Mouse (Mus musculus) MEL (cell line): ENCODE results near the gene Gtf2ird1. TPM values are rescaled to one million over a fixed set of nuclear protein-coding genes. Genes with fewer than 3 reads are reported as not detected.

Experiments
- DNase-seq: peaks from one replicate; pipeline ENCODE4 v3.0.0; 2011; ENCODE audit warnings: low read depth, low spot score
- H3K27ac ChIP-seq: 2 replicates; pipeline ENCODE4 v1.5.1; 2012; ENCODE audit warnings: low read depth, mild to moderate bottlenecking, control low read depth, low read length, moderate library complexity; ENCODE audit not compliant: control insufficient read depth
- H3K27me3 ChIP-seq, 2 experiments: fragments of 150-350 bp in 1 of 2; sonication (generic) in 1 of 2; 2 replicates each; pipeline ENCODE4 v1.6.1; 2012; ENCODE audit warnings: low read length in 2 of 2, mild to moderate bottlenecking in 2 of 2, improper control_type of control experiment in 1 of 2, moderate library complexity in 1 of 2; ENCODE audit not compliant: insufficient read depth in 2 of 2, control insufficient read depth in 1 of 2
- H3K36me3 ChIP-seq, 2 experiments: 2 replicates each; pipeline ENCODE4 v1.6.1; 2012 to 2014; ENCODE audit warnings: low read length in 2 of 2, improper control_type of control experiment in 1 of 2, inconsistent platforms in 1 of 2, mild to moderate bottlenecking in 1 of 2; ENCODE audit not compliant: insufficient read depth in 2 of 2, control insufficient read depth in 1 of 2
- H3K4me1 ChIP-seq, 2 experiments: fragments of 150-350 bp in 1 of 2; sonication (generic) in 1 of 2; 2 replicates each; pipeline ENCODE4 v1.6.1; 2012; ENCODE audit warnings: low read length in 2 of 2, improper control_type of control experiment in 1 of 2, mild to moderate bottlenecking in 1 of 2; ENCODE audit not compliant: insufficient read depth in 2 of 2, control insufficient read depth in 1 of 2
- H3K4me3 ChIP-seq, 2 experiments: fragments of 150-350 bp in 1 of 2; sonication (generic) in 1 of 2; 2 replicates each; pipeline ENCODE4 v1.5.1; 2012; ENCODE audit warnings: low read depth in 2 of 2, low read length in 2 of 2, mild to moderate bottlenecking in 2 of 2, moderate library complexity in 2 of 2, control low read depth in 1 of 2, improper control_type of control experiment in 1 of 2; ENCODE audit not compliant: control insufficient read depth in 1 of 2, insufficient read depth in 1 of 2
- H3K79me2 ChIP-seq: 2 replicates; pipeline ENCODE4 v1.6.1; 2012; ENCODE audit warnings: mild to moderate bottlenecking, low read length, moderate library complexity; ENCODE audit not compliant: control insufficient read depth, poor library complexity, insufficient read depth
- H3K9ac ChIP-seq: 2 replicates; pipeline ENCODE4 v1.6.1; 2012; ENCODE audit warnings: low read depth, mild to moderate bottlenecking, control low read depth, low read length, moderate library complexity; ENCODE audit not compliant: control insufficient read depth, poor library complexity, severe bottlenecking
- H3K9me3 ChIP-seq: fragments of 150-350 bp; sonication (generic); replicated peaks from 2 replicates; pipeline ENCODE4 v1.6.1; 2012; ENCODE audit warnings: mild to moderate bottlenecking, low read length, improper control_type of control experiment, moderate library complexity; ENCODE audit not compliant: insufficient read depth
- CHD1 ChIP-seq: IDR thresholded peaks from 2 replicates; pipeline ENCODE4 v1.6.1; 2012; ENCODE audit warnings: low read depth, mild to moderate bottlenecking, inconsistent platforms, low read length, improper control_type of control experiment
- CHD2 ChIP-seq: IDR thresholded peaks from 2 replicates; pipeline ENCODE4 v1.6.1; 2011; ENCODE audit warnings: low read length, improper control_type of control experiment
- CTCF ChIP-seq, 3 experiments: IDR thresholded peaks in 2 of 3; conservative IDR thresholded peaks in 1 of 3; 2 replicates each; pipeline ENCODE4 v1.5.1; 2011 to 2012; ENCODE audit warnings: low read length in 3 of 3, low read depth in 2 of 3, mild to moderate bottlenecking in 2 of 3, improper control_type of control experiment in 1 of 3, inconsistent platforms in 1 of 3, mixed read lengths in 1 of 3, moderate library complexity in 1 of 3; ENCODE audit not compliant: control insufficient read depth in 1 of 3, insufficient read depth in 1 of 3, poor library complexity in 1 of 3, severe bottlenecking in 1 of 3
- JUND ChIP-seq: IDR thresholded peaks from 2 replicates; pipeline ENCODE4 v1.6.1; 2011; ENCODE audit warnings: low read depth, mild to moderate bottlenecking, improper control_type of control experiment, low read length
- KAT2A ChIP-seq: conservative IDR thresholded peaks from 2 replicates; pipeline ENCODE4 v1.6.1; 2012; ENCODE audit warnings: low read depth, low read length, improper control_type of control experiment, inconsistent platforms
- MAX ChIP-seq: IDR thresholded peaks from 2 replicates; pipeline ENCODE4 v1.6.1; 2011; ENCODE audit warnings: low read length, improper control_type of control experiment
- MAZ ChIP-seq: IDR thresholded peaks from 2 replicates; pipeline ENCODE4 v1.6.1; 2012; ENCODE audit warnings: low read depth, mild to moderate bottlenecking, inconsistent platforms, low read length, improper control_type of control experiment
- MEF2A ChIP-seq: IDR thresholded peaks from 2 replicates; pipeline ENCODE4 v1.6.1; 2014; ENCODE audit warnings: low read depth, mild to moderate bottlenecking, inconsistent platforms, low read length, improper control_type of control experiment; ENCODE audit not compliant: poor library complexity, insufficient replicate concordance, severe bottlenecking; ENCODE audit errors: extremely low read depth
- MXI1 ChIP-seq: IDR thresholded peaks from 2 replicates; pipeline ENCODE4 v1.6.1; 2011; ENCODE audit warnings: mild to moderate bottlenecking, low read depth, low read length, improper control_type of control experiment
- MYB ChIP-seq: IDR thresholded peaks from 2 replicates; pipeline ENCODE4 v1.6.1; 2011; ENCODE audit warnings: mild to moderate bottlenecking, low read depth, low read length, improper control_type of control experiment
- MYC ChIP-seq: IDR thresholded peaks from 2 replicates; pipeline ENCODE4 v1.6.1; 2011; ENCODE audit warnings: low read depth, mild to moderate bottlenecking, low read length, improper control_type of control experiment, moderate library complexity
- NRF1 ChIP-seq: IDR thresholded peaks from 2 replicates; pipeline ENCODE4 v1.6.1; 2014; ENCODE audit warnings: low read depth, mild to moderate bottlenecking, inconsistent platforms, low read length, improper control_type of control experiment, moderate library complexity; ENCODE audit not compliant: poor library complexity, insufficient read depth, severe bottlenecking
- POLR2A ChIP-seq, 2 experiments: IDR thresholded peaks; 2 replicates each; pipeline ENCODE4 v1.6.1; 2011 to 2012; ENCODE audit warnings: low read length in 2 of 2, mild to moderate bottlenecking in 2 of 2, control low read depth in 1 of 2, improper control_type of control experiment in 1 of 2, low read depth in 1 of 2, moderate library complexity in 1 of 2; ENCODE audit not compliant: control insufficient read depth in 1 of 2, insufficient read depth in 1 of 2, poor library complexity in 1 of 2
- POLR2AphosphoS2 ChIP-seq: IDR thresholded peaks from 2 replicates; pipeline ENCODE4 v1.6.1; 2011; ENCODE audit warnings: low read length, improper control_type of control experiment
- POLR2AphosphoS5 ChIP-seq: IDR thresholded peaks from 2 replicates; pipeline ENCODE4 v1.6.1; 2012; ENCODE audit warnings: low read depth, borderline replicate concordance, mild to moderate bottlenecking, inconsistent platforms, low read length, moderate library complexity, mixed read lengths
- RAD21 ChIP-seq: IDR thresholded peaks from 2 replicates; pipeline ENCODE4 v1.6.1; 2011; ENCODE audit warnings: mild to moderate bottlenecking, low read depth, low read length, improper control_type of control experiment
- SIN3A ChIP-seq: IDR thresholded peaks from 2 replicates; pipeline ENCODE4 v1.6.1; 2012; ENCODE audit warnings: low read length, improper control_type of control experiment, inconsistent platforms
- SMC3 ChIP-seq: IDR thresholded peaks from 2 replicates; pipeline ENCODE4 v1.6.1; 2011; ENCODE audit warnings: low read depth, low read length, improper control_type of control experiment
- TAL1 ChIP-seq: IDR thresholded peaks from 2 replicates; pipeline ENCODE4 v1.6.1; 2012; ENCODE audit warnings: mild to moderate bottlenecking, inconsistent platforms, low read length, moderate library complexity, mixed read lengths
- TBP ChIP-seq: IDR thresholded peaks from 2 replicates; pipeline ENCODE4 v1.8.0; 2011; ENCODE audit warnings: low read depth, low read length, improper control_type of control experiment
- TCF12 ChIP-seq: IDR thresholded peaks from 2 replicates; pipeline ENCODE4 v1.6.1; 2014; ENCODE audit warnings: low read depth, mild to moderate bottlenecking, inconsistent platforms, low read length, improper control_type of control experiment, moderate library complexity
- USF1 ChIP-seq: IDR thresholded peaks from 2 replicates; pipeline ENCODE4 v1.6.1; 2014; ENCODE audit warnings: low read depth, mild to moderate bottlenecking, inconsistent platforms, low read length, improper control_type of control experiment, moderate library complexity
- USF2 ChIP-seq, 2 experiments: IDR thresholded peaks; 2 replicates each; pipeline ENCODE4 v1.6.1; 2011 to 2012; ENCODE audit warnings: improper control_type of control experiment in 2 of 2, low read length in 2 of 2, borderline replicate concordance in 1 of 2, inconsistent platforms in 1 of 2, low read depth in 1 of 2, mild to moderate bottlenecking in 1 of 2; ENCODE audit not compliant: insufficient read depth in 1 of 2
- ZC3H11A ChIP-seq: IDR thresholded peaks from 2 replicates; pipeline ENCODE4 v1.6.1; 2012; ENCODE audit warnings: low read depth, mild to moderate bottlenecking, inconsistent platforms, low read length, improper control_type of control experiment
- ZMIZ1 ChIP-seq: IDR thresholded peaks from 2 replicates; pipeline ENCODE4 v1.6.1; 2012; ENCODE audit warnings: low read depth, mild to moderate bottlenecking, inconsistent platforms, low read length, improper control_type of control experiment, moderate library complexity
- polyA plus RNA-seq, 2 experiments: library from polyadenylated mRNA; stranded (reverse) in 1 of 2; unstranded in 1 of 2; fragments of >175 nt in 1 of 2; fragments of >200 nt in 1 of 2; gene quantifications; 2 replicates each; pipeline versions ENCODE4 v1.2.1 to v1.2.4; 2012; ENCODE audit warnings: low replicate concordance in 2 of 2, low read depth in 1 of 2; ENCODE audit not compliant: insufficient read length in 2 of 2, insufficient read depth in 1 of 2, missing spikeins in 1 of 2
- total RNA-seq: library from RNA; depleted of rRNA; stranded (reverse); fragments of 300-350 nt; gene quantifications from 2 replicates; pipeline ENCODE4 v1.2.3, GENCODE M21; 2012

Gtf2ird1 gene
- total and polyA plus RNA-seq, 3 experiments = 15.2 to 54.7 TPM; not detected in 1

DNA sequence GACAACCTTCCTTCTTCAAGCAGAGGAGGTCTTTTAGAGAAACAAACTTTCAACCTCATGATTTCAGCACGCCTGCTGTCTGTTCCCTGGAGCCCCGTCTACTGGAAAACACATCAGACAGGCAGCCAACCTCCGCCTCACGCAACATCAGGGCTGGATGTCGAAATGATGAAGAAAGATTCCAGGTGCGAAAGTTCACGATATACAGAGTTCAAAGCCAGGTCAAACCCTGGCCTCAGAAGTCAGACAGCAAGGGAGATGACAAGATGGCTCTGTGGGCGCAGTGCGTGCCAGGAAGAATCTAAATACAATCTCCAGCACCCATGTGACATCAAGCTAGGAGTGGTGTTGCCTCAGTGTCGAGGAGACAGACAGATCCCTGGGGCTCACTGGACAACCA lies 23.4 kb downstream of the Gtf2ird1 start:
- Histone ChIP-seq H3K9ac (no peak overlapping the region), H3K79me2 (0 out of 2 replicates have a peak, but pooled peaks cover 2% of the 10 kb centered on the region), H3K4me3 (no peak overlapping the region), H3K27me3 (no peaks in the 10 kb centered on the region), H3K36me3 (no peaks in the 10 kb centered on the region; a peak in 1 of 4 replicates), H3K9me3 (no peaks in the 10 kb centered on the region), H3K27ac (no peak overlapping the region), H3K4me1 (no peaks in the 10 kb centered on the region)
- TF ChIP-seq CHD2 = no peak
- TF ChIP-seq USF2 (IDR thresholded peaks at IDR 0.05; ENCODE audit: borderline replicate concordance in 1 of 2, insufficient read depth in 1 of 2, low read depth in 1 of 2, low read length in 2 of 2) = no peak
- no peak for TF ChIP-seq ZMIZ1
- TF ChIP-seq MEF2A = no peak
- TF ChIP-seq MXI1 = no peak
- no peak for DNase-seq

DNA sequence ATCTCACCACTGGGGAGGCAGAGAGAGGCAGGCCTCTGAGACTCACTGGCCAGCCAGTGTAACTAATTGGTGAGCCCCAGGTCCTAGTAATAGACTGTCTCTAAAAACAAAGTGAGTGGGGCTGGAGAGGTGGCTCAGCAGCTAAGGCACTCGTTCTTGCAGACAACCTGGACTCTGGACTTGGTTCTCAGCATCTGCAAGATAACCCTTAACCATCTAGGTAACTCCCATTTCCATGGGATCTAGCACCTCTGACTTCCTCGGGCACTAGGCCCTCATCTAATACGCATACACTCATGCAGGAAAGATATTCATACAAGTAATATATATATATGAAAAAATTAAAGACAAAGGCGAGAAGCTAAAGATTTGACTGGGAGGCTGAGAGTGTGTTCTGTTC lies 26.4 kb downstream of the Gtf2ird1 start:
- no peak for TF ChIP-seq MAZ
- TF ChIP-seq NRF1 = no peak
- no peak for TF ChIP-seq CTCF (IDR thresholded peaks at IDR 0.05 in 2 of 3, conservative IDR thresholded peaks at IDR 0.05 in 1 of 3; ENCODE audit: control insufficient read depth in 1 of 3, insufficient read depth in 1 of 3, low read depth in 2 of 3, low read length in 3 of 3, poor library complexity in 1 of 3, severe bottlenecking in 1 of 3)
- TF ChIP-seq MAX = no peak
- no peak for TF ChIP-seq TAL1
- TF ChIP-seq TBP = no peak
- no peak for TF ChIP-seq POLR2AphosphoS5
- TF ChIP-seq USF2 (IDR thresholded peaks at IDR 0.05; ENCODE audit: borderline replicate concordance in 1 of 2, insufficient read depth in 1 of 2, low read depth in 1 of 2, low read length in 2 of 2) = no peak
- no peak for TF ChIP-seq KAT2A
- TF ChIP-seq JUND = no peak
- no peak for TF ChIP-seq TCF12
- H3K79me2 ChIP-seq = 0 out of 2 replicates have a peak, but pooled peaks cover 2% of the 10 kb centered on the region
- no peak for DNase-seq

DNA sequence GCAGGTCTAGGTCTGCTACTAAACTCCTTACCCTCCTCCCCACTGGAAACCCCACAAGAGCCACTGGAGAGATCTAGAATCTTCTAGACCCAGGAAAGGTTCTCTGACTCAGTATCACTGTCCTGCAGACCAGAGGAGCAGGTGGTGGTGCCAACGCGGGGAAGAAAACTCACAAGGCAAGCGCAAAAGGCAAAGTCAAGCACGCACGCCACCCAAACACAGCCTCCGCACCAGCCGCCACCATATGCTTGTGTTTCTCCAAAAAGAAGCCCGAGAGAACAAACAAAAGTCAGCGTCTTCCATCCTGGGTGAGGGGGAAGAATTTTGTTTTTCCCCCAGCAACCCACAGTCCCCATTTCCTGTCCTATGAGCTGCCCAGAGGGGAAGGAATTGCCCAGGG lies 28.9 kb downstream of the Gtf2ird1 start:
- Histone ChIP-seq H3K9ac (no peak overlapping the region), H3K4me1 (no peaks in the 10 kb centered on the region), H3K36me3 (no peaks in the 10 kb centered on the region; a peak in 1 of 4 replicates), H3K27me3 (no peaks in the 10 kb centered on the region), H3K79me2 (0 out of 2 replicates have a peak, but pooled peaks cover 2% of the 10 kb centered on the region), H3K4me3 (no peak overlapping the region), H3K27ac (no peak overlapping the region), H3K9me3 (no peaks in the 10 kb centered on the region)
- no peak for DNase-seq
- TF ChIP-seq POLR2AphosphoS2 (no peak), SIN3A (no peak), MYC (no peak), MYB (no peak), POLR2AphosphoS5 (no peak), USF1 (no peak), MXI1 (no peak), RAD21 (no peak), CHD1 (no peak), SMC3 (no peak), POLR2A (IDR thresholded peaks at IDR 0.05; ENCODE audit: control insufficient read depth in 1 of 2, insufficient read depth in 1 of 2, low read depth in 1 of 2, low read length in 2 of 2, poor library complexity in 1 of 2) (no peak), ZC3H11A (no peak)

More for the DNA sequence above, 26.4 kb downstream of the Gtf2ird1 start:
- Histone ChIP-seq H3K4me3 (no peak overlapping the region), H3K9me3 (no peaks in the 10 kb centered on the region), H3K27me3 (no peaks in the 10 kb centered on the region), H3K27ac (no peak overlapping the region), H3K9ac (no peak overlapping the region), H3K36me3 (no peaks in the 10 kb centered on the region; a peak in 1 of 4 replicates), H3K4me1 (no peaks in the 10 kb centered on the region)
